Mouse (Mus musculus): Measurements from ENCODE around the gene Steap4. TPM values are rescaled to one million over a fixed set of nuclear protein-coding genes. Genes with fewer than 3 reads are reported as not detected.
"Not testable (repeated sequence)": the region's sequence is repeated elsewhere in the genome, so short reads cannot be mapped to it uniquely, and the experiment has no call there.

Gene Steap4
- polyA plus RNA-seq (2014; fragmentation: Nextera tagmentation; extraction: Ambion mirVana): 0.12 and 0.26 TPM in 2 replicates

GRCm38 (mm10) chr5:7960176-7960575 is at the start of gene Steap4:
Gene Steap4, plus strand, starts transcription at chr5:7960457.
- Histone ChIP-seq H3K27me3 (ENCODE audit: control insufficient read depth, insufficient read depth, low read length) (no peaks in the 10 kb centered on the region), H3K27ac (ENCODE audit: low read depth, low read length) (no peak within 1 kb of the TSS), H3K9me3 (ENCODE audit: control insufficient read depth, low read length) (no peaks in the 10 kb centered on the region), H3K4me1 (ENCODE audit: control insufficient read depth, insufficient read depth, low read length) (no peaks in the 10 kb centered on the region), H3K9ac (ENCODE audit: low read length) (no peak within 1 kb of the TSS), H3K4me3 (ENCODE audit: low read depth, low read length) (peak within 1 kb of the TSS; percentile 2; the same call in 1 of the 2 replicates), H3K36me3 (ENCODE audit: control insufficient read depth, insufficient read depth, low read length) (no peaks in the 10 kb centered on the region), H3K4me2 (peak within 1 kb of the TSS; percentile 36)
- peak; percentile 33; the same call in 1 of the 2 replicates for ATAC-seq (ENCODE audit: low FRiP score)
- peak; percentile 88 for DNase-seq (ENCODE audit: low spot score, missing footprints)
- WGBS: 6% methylated on average over 20 of the region's 20 CpGs

GRCm38 (mm10) chr5:7911975-7912374 is 48.3 kb upstream of the Steap4 start:
- ATAC-seq (ENCODE audit: low FRiP score) (no peak), DNase-seq (ENCODE audit: low spot score, missing footprints) (no peak)
- Histone ChIP-seq H3K27me3 (ENCODE audit: control insufficient read depth, insufficient read depth, low read length) (no peaks in the 10 kb centered on the region), H3K4me2 (no peak overlapping the region), H3K9me3 (ENCODE audit: control insufficient read depth, low read length) (no peaks in the 10 kb centered on the region), H3K4me3 (ENCODE audit: low read depth, low read length) (no peak overlapping the region), H3K4me1 (ENCODE audit: control insufficient read depth, insufficient read depth, low read length) (no peaks in the 10 kb centered on the region), H3K9ac (ENCODE audit: low read length) (no peak overlapping the region), H3K36me3 (ENCODE audit: control insufficient read depth, insufficient read depth, low read length) (no peaks in the 10 kb centered on the region), H3K27ac (ENCODE audit: low read depth, low read length) (no peak overlapping the region)
- 70% methylated on average over 3 of the region's 3 CpGs for WGBS

GRCm38 (mm10) chr5:7917501-7918295 is 42.6 kb upstream of the Steap4 start:
- H3K4me3 ChIP-seq (ENCODE audit: low read depth, low read length): no peak overlapping the region
- ATAC-seq (ENCODE audit: low FRiP score): no peak
- H3K36me3 ChIP-seq (ENCODE audit: control insufficient read depth, insufficient read depth, low read length): no peaks in the 10 kb centered on the region
- H3K9ac ChIP-seq (ENCODE audit: low read length): no peak overlapping the region
- no peak overlapping the region for H3K27ac ChIP-seq (ENCODE audit: low read depth, low read length)
- no peaks in the 10 kb centered on the region for H3K27me3 ChIP-seq (ENCODE audit: control insufficient read depth, insufficient read depth, low read length)
- no peaks in the 10 kb centered on the region for H3K9me3 ChIP-seq (ENCODE audit: control insufficient read depth, low read length)
- no peak overlapping the region for H3K4me2 ChIP-seq
- 88% methylated on average over 11 of the region's 11 CpGs for WGBS
- no peak for DNase-seq (ENCODE audit: low spot score, missing footprints)
- no peaks in the 10 kb centered on the region for H3K4me1 ChIP-seq (ENCODE audit: control insufficient read depth, insufficient read depth, low read length)

GRCm38 (mm10) chr5:7918296-7918579 is 42.0 kb upstream of the Steap4 start:
- Histone ChIP-seq H3K4me2 (no peak overlapping the region), H3K9ac (ENCODE audit: low read length) (no peak overlapping the region), H3K9me3 (ENCODE audit: control insufficient read depth, low read length) (no peaks in the 10 kb centered on the region), H3K27ac (ENCODE audit: low read depth, low read length) (no peak overlapping the region), H3K27me3 (ENCODE audit: control insufficient read depth, insufficient read depth, low read length) (no peaks in the 10 kb centered on the region), H3K36me3 (ENCODE audit: control insufficient read depth, insufficient read depth, low read length) (no peaks in the 10 kb centered on the region), H3K4me1 (ENCODE audit: control insufficient read depth, insufficient read depth, low read length) (no peaks in the 10 kb centered on the region), H3K4me3 (ENCODE audit: low read depth, low read length) (no peak overlapping the region)
- 91% methylated on average over 5 of the region's 5 CpGs for WGBS
- ATAC-seq (ENCODE audit: low FRiP score) (no peak), DNase-seq (ENCODE audit: low spot score, missing footprints) (no peak)

GRCm38 (mm10) chr5:7919681-7920080 is 40.6 kb upstream of the Steap4 start:
- no peak for ATAC-seq (ENCODE audit: low FRiP score)
- no peaks in the 10 kb centered on the region for H3K27me3 ChIP-seq (ENCODE audit: control insufficient read depth, insufficient read depth, low read length)
- H3K36me3 ChIP-seq (ENCODE audit: control insufficient read depth, insufficient read depth, low read length): no peaks in the 10 kb centered on the region
- no peak overlapping the region for H3K27ac ChIP-seq (ENCODE audit: low read depth, low read length)
- 89% methylated on average over 2 of the region's 2 CpGs for WGBS
- H3K4me1 ChIP-seq (ENCODE audit: control insufficient read depth, insufficient read depth, low read length): no peaks in the 10 kb centered on the region
- no peak for DNase-seq (ENCODE audit: low spot score, missing footprints)
- H3K9me3 ChIP-seq (ENCODE audit: control insufficient read depth, low read length): no peaks in the 10 kb centered on the region
- no peak overlapping the region for H3K9ac ChIP-seq (ENCODE audit: low read length)
- H3K4me3 ChIP-seq (ENCODE audit: low read depth, low read length): no peak overlapping the region
- H3K4me2 ChIP-seq: no peak overlapping the region

GRCm38 (mm10) chr5:7922751-7923150 is 37.5 kb upstream of the Steap4 start:
- H3K9me3 ChIP-seq (ENCODE audit: control insufficient read depth, low read length): no peaks in the 10 kb centered on the region
- H3K4me3 ChIP-seq (ENCODE audit: low read depth, low read length): no peak overlapping the region
- no peaks in the 10 kb centered on the region for H3K36me3 ChIP-seq (ENCODE audit: control insufficient read depth, insufficient read depth, low read length)
- no peak overlapping the region for H3K4me2 ChIP-seq
- WGBS: 78% methylated on average over 1 of the region's 1 CpGs
- no peak overlapping the region for H3K9ac ChIP-seq (ENCODE audit: low read length)
- ATAC-seq (ENCODE audit: low FRiP score) (no peak), DNase-seq (ENCODE audit: low spot score, missing footprints) (no peak)
- H3K4me1 ChIP-seq (ENCODE audit: control insufficient read depth, insufficient read depth, low read length): no peaks in the 10 kb centered on the region
- no peak overlapping the region for H3K27ac ChIP-seq (ENCODE audit: low read depth, low read length)
- H3K27me3 ChIP-seq (ENCODE audit: control insufficient read depth, insufficient read depth, low read length): no peaks in the 10 kb centered on the region

- ATAC-seq (ENCODE audit: low FRiP score) (no peak), DNase-seq (ENCODE audit: low spot score, missing footprints) (no peak)
- no peak overlapping the region for H3K4me2 ChIP-seq
- H3K27me3 ChIP-seq (ENCODE audit: control insufficient read depth, insufficient read depth, low read length): no peaks in the 10 kb centered on the region
- H3K36me3 ChIP-seq (ENCODE audit: control insufficient read depth, insufficient read depth, low read length): no peaks in the 10 kb centered on the region
- H3K9ac ChIP-seq (ENCODE audit: low read length): no peak overlapping the region
- no peak overlapping the region for H3K27ac ChIP-seq (ENCODE audit: low read depth, low read length)
- no peak overlapping the region for H3K4me3 ChIP-seq (ENCODE audit: low read depth, low read length)
- H3K9me3 ChIP-seq (ENCODE audit: control insufficient read depth, low read length): no peaks in the 10 kb centered on the region
- H3K4me1 ChIP-seq (ENCODE audit: control insufficient read depth, insufficient read depth, low read length): no peaks in the 10 kb centered on the region
- 87% methylated on average over 3 of the region's 3 CpGs for WGBS
Measured at GRCm38 (mm10) chr5:7923666-7924065, 36.6 kb upstream of the Steap4 start.

- Histone ChIP-seq H3K4me1 (ENCODE audit: control insufficient read depth, insufficient read depth, low read length) (no peaks in the 10 kb centered on the region), H3K4me3 (ENCODE audit: low read depth, low read length) (no peak overlapping the region), H3K9ac (ENCODE audit: low read length) (no peak overlapping the region), H3K9me3 (ENCODE audit: control insufficient read depth, low read length) (no peaks in the 10 kb centered on the region), H3K36me3 (ENCODE audit: control insufficient read depth, insufficient read depth, low read length) (no peaks in the 10 kb centered on the region), H3K27me3 (ENCODE audit: control insufficient read depth, insufficient read depth, low read length) (no peaks in the 10 kb centered on the region), H3K4me2 (no peak overlapping the region), H3K27ac (ENCODE audit: low read depth, low read length) (no peak overlapping the region)
- ATAC-seq (ENCODE audit: low FRiP score): no peak
- 84% methylated on average over 5 of the region's 5 CpGs for WGBS
- DNase-seq (ENCODE audit: low spot score, missing footprints): no peak
Measured at GRCm38 (mm10) chr5:7932234-7933221, 27.7 kb upstream of the Steap4 start.

- WGBS: 81% methylated on average over 11 of the region's 11 CpGs
- not testable (repeated sequence) for H3K9me3 ChIP-seq (ENCODE audit: control insufficient read depth, low read length); H3K4me2 ChIP-seq; H3K4me3 ChIP-seq (ENCODE audit: low read depth, low read length); H3K27ac ChIP-seq (ENCODE audit: low read depth, low read length); H3K9ac ChIP-seq (ENCODE audit: low read length); H3K36me3 ChIP-seq (ENCODE audit: control insufficient read depth, insufficient read depth, low read length); ATAC-seq (ENCODE audit: low FRiP score); H3K27me3 ChIP-seq (ENCODE audit: control insufficient read depth, insufficient read depth, low read length); DNase-seq (ENCODE audit: low spot score, missing footprints); H3K4me1 ChIP-seq (ENCODE audit: control insufficient read depth, insufficient read depth, low read length)
Measured at GRCm38 (mm10) chr5:7933495-7933894, 26.8 kb upstream of the Steap4 start.

Data from midbrain, embryonic 11.5 days (tissue).